Mouse (Mus musculus) limb, embryonic 11.5 days (tissue): ENCODE results near the gene Dclk1. TPM values are rescaled to one million over a fixed set of nuclear protein-coding genes. Genes with fewer than 3 reads are reported as not detected.

ENCODE experiments used
- ATAC-seq: fragments of 200-750 bp; cut with Nextera tagmentation; 2 replicates; pipeline ENCODE4 v1.8.0; 2017; ENCODE audit warnings: low read depth; ENCODE audit not compliant: insufficient number of reproducible peaks, low FRiP score, low TSS enrichment
- DNase-seq: peaks from one replicate; pipeline ENCODE4 v3.0.0-alpha.2; 2015; ENCODE audit warnings: low spot score
- H3K27ac ChIP-seq: fragments of 300-500 bp; sonication (generic); replicated peaks from 2 replicates; pipeline ENCODE4 v1.5.1; 2014; ENCODE audit warnings: low read depth, mild to moderate bottlenecking, low read length
- H3K27me3 ChIP-seq: fragments of 300-500 bp; sonication (generic); 2 replicates; pipeline ENCODE4 v1.6.1; 2014; ENCODE audit warnings: mild to moderate bottlenecking, low read length, mixed read lengths; ENCODE audit not compliant: control insufficient read depth, insufficient read depth
- H3K36me3 ChIP-seq: fragments of 300-500 bp; sonication (generic); 2 replicates; pipeline ENCODE4 v1.6.1; 2014; ENCODE audit warnings: mild to moderate bottlenecking, low read length, moderate library complexity, mixed read lengths; ENCODE audit not compliant: control insufficient read depth, insufficient read depth
- H3K4me1 ChIP-seq: fragments of 300-500 bp; sonication (generic); 2 replicates; pipeline ENCODE4 v1.6.1; 2014; ENCODE audit warnings: low read length, mixed read lengths; ENCODE audit not compliant: control insufficient read depth, insufficient read depth
- H3K4me2 ChIP-seq: fragments of 300-500 bp; sonication (generic); 2 replicates; pipeline ENCODE4 v1.6.1; 2014; ENCODE audit warnings: low read depth, mild to moderate bottlenecking, moderate library complexity; ENCODE audit not compliant: severe bottlenecking
- H3K4me3 ChIP-seq: fragments of 300-500 bp; sonication (generic); 2 replicates; pipeline ENCODE4 v1.5.1; 2014; ENCODE audit warnings: low read depth, low read length
- H3K9ac ChIP-seq: fragments of 300-500 bp; sonication (generic); 2 replicates; pipeline ENCODE4 v1.6.1; 2014; ENCODE audit warnings: mild to moderate bottlenecking, low read length
- H3K9me3 ChIP-seq: fragments of 300-500 bp; sonication (generic); 2 replicates; pipeline ENCODE4 v1.6.1; 2016; ENCODE audit warnings: low read length; ENCODE audit not compliant: control insufficient read depth
- WGBS: fragments of 180-500 bp; shearing (Covaris S2); extraction: QIAGEN DNeasy Blood & Tissue Kit; methylation state at CpG from one replicate; pipeline ENCODE4 v1.1.7; 2014; 5-methylcytosine and 5-hydroxymethylcytosine counted together
- polyA plus RNA-seq: library from polyadenylated mRNA; unstranded; fragments of >200 nt; fragmentation: Nextera tagmentation; extraction: Ambion mirVana; gene quantifications from 2 replicates; pipeline ENCODE4 v1.2.1, GENCODE M21; 2014

The Dclk1 gene
- polyA plus RNA-seq, 1 experiment from 2014 or later, result 34.1 TPM

DNA sequence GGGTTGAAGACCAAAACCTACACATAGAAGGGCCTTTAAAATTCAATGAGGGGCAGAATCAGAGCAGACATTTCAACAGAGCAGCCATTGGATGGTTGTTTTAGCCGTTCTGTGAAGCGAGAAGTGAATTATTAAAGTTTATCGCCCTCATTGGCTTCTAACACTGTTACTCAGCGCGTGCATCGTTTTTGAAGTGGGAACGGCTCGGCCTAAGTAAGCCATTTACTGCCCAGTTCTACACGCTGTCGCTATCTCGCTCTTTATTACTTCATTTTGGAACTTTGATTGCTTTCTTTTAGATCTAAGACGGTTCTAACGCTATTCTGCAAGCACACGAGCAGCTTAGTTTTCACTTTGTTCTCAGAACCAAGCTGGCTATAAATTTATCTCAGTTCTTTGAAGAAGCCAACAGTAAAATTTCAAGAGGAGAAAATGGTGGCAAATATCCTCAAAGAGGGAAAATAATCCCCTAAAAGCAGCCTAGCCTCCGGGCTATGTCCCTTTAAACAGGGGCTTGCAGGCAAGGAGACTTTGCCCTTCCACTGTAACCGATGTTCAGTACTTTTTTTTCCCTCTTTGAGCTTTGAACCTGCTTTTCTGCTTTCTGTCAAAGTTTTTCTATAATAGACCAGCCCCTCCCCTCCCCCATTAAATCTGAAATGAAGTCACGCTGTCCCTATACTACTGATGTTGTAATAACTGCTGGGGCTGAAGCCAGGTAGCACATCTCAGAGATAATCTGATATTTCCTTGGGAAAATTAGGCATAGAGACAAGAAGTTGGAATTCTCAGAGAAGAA lies 290.2 kb downstream of the Dclk1 start:
- Histone ChIP-seq H3K27ac (peak overlapping the region; percentile 72), H3K4me2 (no peak overlapping the region), H3K9ac (peak overlapping the region; percentile 19; the same call in 1 of the 2 replicates), H3K4me3 (no peak overlapping the region), H3K36me3 (no peaks in the 10 kb centered on the region), H3K9me3 (no peaks in the 10 kb centered on the region), H3K27me3 (no peaks in the 10 kb centered on the region), H3K4me1 (peaks cover 56% of the 10 kb centered on the region)
- DNase-seq (peak; percentile 45), ATAC-seq (no peak)
- 27% methylated on average over 17 of the region's 17 CpGs for WGBS

- no peak for DNase-seq
- H3K4me1 ChIP-seq, result peaks cover 69% of the 10 kb centered on the region
These were observed 293.5 kb downstream of the Dclk1 start for GRCm38 (mm10) chr3:55535591-55536200.

GRCm38 (mm10) chr3:55536901-55537300 lies 294.7 kb downstream of the Dclk1 start:
- 9% methylated on average over 6 of the region's 6 CpGs for WGBS
- Histone ChIP-seq H3K4me1 (peaks cover 61% of the 10 kb centered on the region), H3K4me2 (no peak overlapping the region), H3K27ac (peak overlapping the region; percentile 61), H3K4me3 (no peak overlapping the region), H3K9ac (no peak overlapping the region), H3K27me3 (no peaks in the 10 kb centered on the region), H3K36me3 (no peaks in the 10 kb centered on the region), H3K9me3 (no peaks in the 10 kb centered on the region)
- ATAC-seq (peak; percentile 68; the same call in 1 of the 2 replicates), DNase-seq (peak; percentile 42)

More at GRCm38 (mm10) chr3:55535591-55536200, 293.5 kb downstream of the Dclk1 start:
- no peak overlapping the region for H3K4me3 ChIP-seq
- no peak for ATAC-seq
- no peak overlapping the region for H3K27ac ChIP-seq
- no peak overlapping the region for H3K4me2 ChIP-seq
- H3K36me3 ChIP-seq, result no peaks in the 10 kb centered on the region
- WGBS, result 52% methylated on average over 9 of the region's 9 CpGs
- H3K27me3 ChIP-seq, result no peaks in the 10 kb centered on the region
- no peaks in the 10 kb centered on the region for H3K9me3 ChIP-seq
- no peak overlapping the region for H3K9ac ChIP-seq

DNA sequence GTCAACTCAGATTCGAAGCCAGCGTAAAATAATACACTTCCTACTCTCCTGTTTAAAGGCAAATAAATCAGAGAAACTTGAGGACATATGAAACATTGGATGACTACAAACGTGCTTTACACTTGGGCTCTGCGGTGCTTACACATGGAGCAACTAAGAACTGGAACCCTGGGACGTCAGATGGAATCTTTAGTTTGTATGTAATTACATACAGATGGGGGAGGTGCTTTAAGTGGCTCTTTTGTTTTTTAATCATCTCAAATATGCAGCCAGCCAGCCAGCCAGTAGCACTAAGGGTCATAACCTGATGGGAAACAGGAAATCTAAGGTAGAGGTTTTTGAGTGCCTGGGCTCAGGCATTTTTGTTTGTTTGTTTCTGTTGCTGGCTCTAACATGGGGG lies 295.6 kb downstream of the Dclk1 start:
- peaks cover 60% of the 10 kb centered on the region for H3K4me1 ChIP-seq
- H3K9ac ChIP-seq, result no peak overlapping the region
- 25% methylated on average over 5 of the region's 5 CpGs for WGBS
- no peaks in the 10 kb centered on the region for H3K9me3 ChIP-seq
- ATAC-seq (0 out of 2 replicates have a peak, but pooled peaks have one; percentile 7), DNase-seq (peak; percentile 42)
- H3K4me3 ChIP-seq, result no peak overlapping the region
- H3K27me3 ChIP-seq, result no peaks in the 10 kb centered on the region
- no peaks in the 10 kb centered on the region for H3K36me3 ChIP-seq
- peak overlapping the region; percentile 55 for H3K27ac ChIP-seq
- peak overlapping the region; percentile 13 for H3K4me2 ChIP-seq

DNA sequence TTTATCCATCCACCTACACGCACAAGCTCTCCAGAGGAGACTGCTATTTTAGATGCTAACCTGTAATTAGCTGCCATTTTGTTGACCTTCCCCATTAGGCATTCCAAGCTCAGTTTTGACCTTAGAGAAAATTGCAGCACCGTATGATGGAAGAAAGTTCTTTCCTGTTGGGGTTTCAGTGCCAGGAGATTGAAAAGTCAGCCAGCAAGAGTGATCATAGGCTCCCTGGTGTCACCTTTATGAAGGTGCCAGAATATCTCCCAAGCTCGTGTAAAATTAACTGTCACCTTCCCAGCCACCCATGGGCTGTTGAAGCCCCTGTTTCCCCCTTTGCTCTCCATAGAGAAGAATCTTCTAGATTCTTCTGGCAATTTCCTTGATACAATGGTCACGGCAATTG lies 297.2 kb downstream of the Dclk1 start:
- H3K27me3 ChIP-seq, result no peaks in the 10 kb centered on the region
- H3K9me3 ChIP-seq, result no peaks in the 10 kb centered on the region
- no peak for DNase-seq
- no peaks in the 10 kb centered on the region for H3K36me3 ChIP-seq
- H3K27ac ChIP-seq, result 0 out of 2 replicates have a peak overlapping the region, but pooled peaks have one; percentile 18
- H3K9ac ChIP-seq, result no peak overlapping the region
- no peak overlapping the region for H3K4me3 ChIP-seq
- H3K4me1 ChIP-seq, result peaks cover 67% of the 10 kb centered on the region
- WGBS, result 53% methylated on average over 4 of the region's 4 CpGs
- no peak overlapping the region for H3K4me2 ChIP-seq
- no peak for ATAC-seq

GRCm38 (mm10) chr3:55539811-55540293 lies 297.7 kb downstream of the Dclk1 start:
- WGBS, result 79% methylated on average over 12 of the region's 12 CpGs

DNA sequence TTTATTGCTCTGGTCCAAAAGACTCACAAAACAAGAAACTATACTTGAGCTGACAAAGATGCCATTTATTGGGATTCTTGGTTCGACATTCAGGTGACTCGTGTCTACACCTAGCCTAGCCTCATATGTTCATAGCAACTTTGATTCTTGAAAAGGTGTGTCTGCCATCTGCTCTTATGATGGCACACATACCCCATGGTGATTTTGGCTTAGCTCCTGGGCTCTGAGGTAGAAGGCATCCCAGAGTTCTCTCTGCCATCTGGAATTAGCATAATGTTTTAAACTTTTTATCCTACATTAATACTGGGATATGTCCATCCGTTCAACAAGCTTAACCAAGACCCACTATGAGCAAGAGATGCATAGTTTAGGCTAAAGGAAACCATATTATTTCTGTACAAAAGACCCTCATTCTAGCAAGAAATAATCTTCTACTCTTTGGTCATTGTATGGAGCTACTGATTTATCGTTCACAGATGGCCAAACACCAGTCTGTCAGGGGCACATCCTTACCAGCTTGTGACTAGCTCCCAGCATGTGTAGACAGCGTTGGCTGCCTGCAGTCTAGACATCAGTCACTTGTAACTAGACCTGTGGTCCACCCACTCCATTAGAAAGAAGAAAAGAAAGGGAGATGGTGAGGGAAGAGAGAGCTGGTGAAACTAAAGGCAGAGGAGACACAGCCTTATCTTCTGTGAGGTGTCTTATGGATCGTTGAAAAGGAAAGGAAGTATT lies 298.4 kb downstream of the Dclk1 start:
- no peaks in the 10 kb centered on the region for H3K9me3 ChIP-seq
- no peak overlapping the region for H3K27ac ChIP-seq
- no peak for DNase-seq
- H3K9ac ChIP-seq, result no peak overlapping the region
- H3K4me1 ChIP-seq, result peaks cover 69% of the 10 kb centered on the region
- H3K36me3 ChIP-seq, result no peaks in the 10 kb centered on the region
- no peak overlapping the region for H3K4me3 ChIP-seq
- WGBS, result 86% methylated on average over 6 of the region's 6 CpGs
- H3K27me3 ChIP-seq, result no peaks in the 10 kb centered on the region
- no peak overlapping the region for H3K4me2 ChIP-seq
- no peak for ATAC-seq

More at GRCm38 (mm10) chr3:55539811-55540293, 297.7 kb downstream of the Dclk1 start:
- Histone ChIP-seq H3K27ac (no peak overlapping the region), H3K9ac (no peak overlapping the region), H3K4me1 (peaks cover 66% of the 10 kb centered on the region), H3K4me3 (no peak overlapping the region), H3K27me3 (no peaks in the 10 kb centered on the region), H3K36me3 (no peaks in the 10 kb centered on the region), H3K9me3 (no peaks in the 10 kb centered on the region), H3K4me2 (no peak overlapping the region)
- ATAC-seq (no peak), DNase-seq (no peak)

- Histone ChIP-seq H3K9me3 (no peaks in the 10 kb centered on the region), H3K36me3 (no peaks in the 10 kb centered on the region), H3K4me2 (no peak overlapping the region), H3K4me3 (no peak overlapping the region), H3K27me3 (no peaks in the 10 kb centered on the region), H3K27ac (peak overlapping the region; percentile 52; the same call in 1 of the 2 replicates), H3K9ac (no peak overlapping the region), H3K4me1 (peaks cover 59% of the 10 kb centered on the region)
- ATAC-seq, result no peak
- 95% methylated on average over 1 of the region's 1 CpGs for WGBS
- no peak for DNase-seq
These were observed 299.6 kb downstream of the Dclk1 start for GRCm38 (mm10) chr3:55541799-55542198.
